Mouse (Mus musculus) mesoderm, embryonic 11.5 days (tissue): ENCODE measurements around the gene Sar1a.

Source experiments
- DNase-seq: peaks from one replicate; pipeline ENCODE4 v3.0.0-alpha.2; 2012; ENCODE audit warnings: low read depth, low spot score

The Sar1a gene

GRCm38 (mm10) chr10:61730171-61730570 is 50.1 kb downstream of the Sar1a start:
- DNase-seq = no peak

- DNase-seq = peak; percentile 41
These were observed 54.3 kb downstream of the Sar1a start for GRCm38 (mm10) chr10:61734377-61734776.

- DNase-seq = no peak
These were observed 56.6 kb downstream of the Sar1a start for GRCm38 (mm10) chr10:61736671-61737078.

GRCm38 (mm10) chr10:61737537-61737936 is 57.4 kb downstream of the Sar1a start:
- DNase-seq = no peak

- DNase-seq = no peak
These were observed 58.0 kb downstream of the Sar1a start for GRCm38 (mm10) chr10:61738126-61738525.

GRCm38 (mm10) chr10:61741306-61741705 is 61.2 kb downstream of the Sar1a start:
- DNase-seq = no peak

- no peak for DNase-seq
These were observed 61.8 kb downstream of the Sar1a start for GRCm38 (mm10) chr10:61741873-61742272.

GRCm38 (mm10) chr10:61742336-61742735 is 62.2 kb downstream of the Sar1a start:
- DNase-seq = no peak
